Mouse (Mus musculus): ENCODE measurements around the gene Arv1.

The Arv1 gene

DNA sequence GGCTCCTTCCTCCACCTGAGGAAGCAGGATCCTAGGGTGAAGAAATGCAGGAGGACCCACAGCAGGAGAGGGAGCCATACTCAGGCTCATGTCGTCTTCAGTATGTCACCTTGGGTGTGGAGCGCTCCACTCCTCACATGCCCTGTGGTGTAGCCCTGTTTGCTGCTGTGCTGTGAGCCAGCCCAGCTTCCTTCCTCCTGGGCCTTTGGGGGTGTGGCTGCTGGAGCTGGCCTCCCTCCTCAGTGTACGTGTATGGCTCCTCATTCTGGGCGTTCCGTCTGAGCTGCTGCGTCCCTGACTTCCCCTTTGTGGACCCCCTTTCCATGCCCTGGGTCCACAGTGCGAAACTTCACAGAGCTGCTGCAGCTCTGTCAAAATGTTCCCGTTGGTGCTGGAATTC is 10.9 kb downstream of the Arv1 start:
- DNase-seq = no peak

DNA sequence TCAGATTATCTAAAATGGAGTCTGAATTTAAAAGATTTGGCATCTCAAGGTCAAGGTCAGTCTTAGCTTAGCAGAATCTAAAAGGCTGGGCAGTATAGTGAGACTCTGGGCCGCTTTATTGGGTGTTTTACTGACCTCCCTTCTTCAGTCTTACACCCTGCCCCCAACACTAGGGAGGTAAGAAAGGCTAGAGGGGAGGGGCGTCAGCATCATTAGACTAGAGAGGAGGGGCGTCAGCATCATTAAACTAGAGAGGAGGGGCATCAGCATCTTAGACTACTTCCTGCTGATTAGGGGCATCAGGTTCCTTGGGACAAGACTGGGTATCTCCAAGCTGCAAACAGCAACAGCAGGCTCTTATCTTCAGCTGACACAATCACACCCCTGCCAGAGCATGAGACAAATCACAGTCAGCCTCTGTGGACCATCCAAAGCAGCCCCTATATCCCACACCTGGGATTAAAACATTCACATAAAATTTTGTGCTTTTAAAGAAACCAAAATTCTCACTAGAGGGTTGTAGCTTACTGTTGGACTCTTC is 13.5 kb downstream of the Arv1 start:
- no peak for DNase-seq

DNA sequence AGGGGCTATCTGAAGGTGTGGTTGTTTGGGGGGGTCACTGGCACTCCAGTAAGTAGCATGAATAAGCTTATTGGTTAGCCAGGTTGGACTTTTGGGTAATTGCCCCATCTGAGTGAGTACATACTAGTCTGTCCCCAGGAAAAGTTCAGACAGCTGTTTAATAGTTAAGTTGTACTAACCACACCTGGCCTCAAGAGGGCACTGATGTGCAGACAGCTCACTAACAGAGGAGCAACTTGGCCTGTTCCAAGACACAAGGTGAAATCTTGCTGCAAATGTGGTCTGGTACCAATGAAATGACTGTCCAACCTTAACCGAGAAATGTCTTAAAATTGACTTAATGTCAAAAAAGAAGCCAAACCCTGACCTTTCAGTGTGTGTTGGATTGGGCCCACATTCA is 17.3 kb downstream of the Arv1 start:
- DNase-seq = no peak

DNA sequence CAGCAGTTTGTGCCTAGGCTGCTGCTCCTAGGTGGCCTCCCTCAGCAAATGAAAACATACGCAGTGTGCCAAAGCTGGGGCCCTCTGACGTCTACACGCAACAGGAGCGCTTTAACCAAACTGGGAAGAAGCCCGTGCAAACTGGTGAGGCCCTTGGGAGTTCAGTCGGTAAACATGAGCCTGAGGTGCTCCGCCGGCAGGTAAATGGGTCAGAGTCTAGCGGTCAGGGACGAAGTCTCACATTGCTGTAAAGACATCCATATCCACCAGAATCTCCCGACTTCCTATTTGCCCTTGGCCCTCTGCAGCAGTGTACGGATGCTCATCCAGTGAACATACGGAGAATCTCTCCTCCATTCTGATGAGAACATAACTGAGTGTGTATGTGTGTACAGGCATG is 24.7 kb downstream of the Arv1 start:
- DNase-seq = no peak

DNA sequence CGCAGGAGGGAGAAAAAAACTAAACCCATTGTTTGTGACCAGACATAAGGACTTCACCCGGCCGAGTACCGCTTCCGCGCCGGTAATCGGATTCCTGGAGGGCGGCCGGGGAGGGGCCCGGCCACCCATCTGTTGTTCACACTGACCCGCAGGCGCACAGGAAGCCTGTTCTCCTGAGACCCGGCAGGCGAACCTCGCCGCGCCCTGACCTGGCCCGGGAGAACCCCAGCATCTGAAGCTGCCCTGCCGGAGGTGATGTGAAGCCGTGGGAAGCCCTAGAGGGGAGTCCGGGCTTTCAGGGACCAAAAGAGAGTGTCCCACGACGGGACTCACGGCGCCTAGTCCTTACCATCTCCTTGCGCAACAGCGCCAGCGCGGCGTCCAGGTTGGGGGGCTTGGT is 29.3 kb downstream of the Arv1 start:
- no peak for DNase-seq

DNA sequence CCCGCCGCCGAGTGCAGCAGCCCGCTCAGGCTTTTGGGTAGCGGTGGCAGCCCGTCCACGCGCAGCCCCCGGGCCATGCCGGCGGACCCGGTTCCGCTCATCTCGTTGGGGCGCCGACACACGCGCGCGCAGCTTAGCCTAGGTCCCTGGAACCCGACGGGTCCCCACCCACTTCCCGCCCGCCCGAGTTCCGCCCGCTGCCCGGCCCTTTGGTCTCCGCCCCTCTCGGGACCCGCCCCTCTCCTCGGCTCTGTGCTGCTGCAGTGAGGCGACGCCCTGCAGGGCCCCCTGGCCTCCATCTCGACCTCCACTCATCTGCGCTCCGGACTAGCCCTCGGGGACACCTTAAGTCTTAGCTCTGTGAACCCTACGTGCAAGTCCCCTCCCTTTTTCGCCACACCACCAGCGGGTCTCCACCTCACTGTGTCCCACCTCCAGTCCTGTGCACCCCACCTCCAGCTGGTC is 29.8 kb downstream of the Arv1 start, which contains the start of gene Fam89a:
TSS of gene Fam89a (minus strand) at position 124 of the 465 bp plus-strand sequence.
- DNase-seq = no peak

DNA sequence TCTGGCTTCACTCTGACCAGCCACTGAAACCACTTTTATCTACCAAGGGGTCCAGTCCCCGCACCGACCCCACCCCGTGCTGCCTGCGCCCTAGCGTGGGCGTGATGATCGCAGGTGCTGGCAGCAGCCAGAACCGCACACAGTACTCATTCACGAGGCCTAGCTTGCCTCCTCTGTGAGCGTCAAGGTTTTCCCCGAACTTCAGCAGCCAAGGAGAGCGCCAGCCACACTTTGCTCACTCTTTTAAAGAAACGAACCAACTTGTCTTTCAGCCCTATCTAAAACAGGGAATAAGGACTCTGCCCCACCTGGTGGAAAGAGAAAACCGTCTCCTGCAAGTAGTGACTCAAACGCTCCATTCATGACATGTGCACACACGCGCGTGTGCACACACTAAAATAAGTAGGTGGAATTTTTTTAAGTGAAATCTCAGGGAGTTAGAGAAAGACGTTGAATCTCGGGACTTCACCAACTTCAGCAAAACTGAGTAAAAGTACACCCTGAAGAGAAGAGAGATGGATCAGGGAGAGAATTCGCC is 30.5 kb downstream of the Arv1 start:
- no peak for DNase-seq

DNA sequence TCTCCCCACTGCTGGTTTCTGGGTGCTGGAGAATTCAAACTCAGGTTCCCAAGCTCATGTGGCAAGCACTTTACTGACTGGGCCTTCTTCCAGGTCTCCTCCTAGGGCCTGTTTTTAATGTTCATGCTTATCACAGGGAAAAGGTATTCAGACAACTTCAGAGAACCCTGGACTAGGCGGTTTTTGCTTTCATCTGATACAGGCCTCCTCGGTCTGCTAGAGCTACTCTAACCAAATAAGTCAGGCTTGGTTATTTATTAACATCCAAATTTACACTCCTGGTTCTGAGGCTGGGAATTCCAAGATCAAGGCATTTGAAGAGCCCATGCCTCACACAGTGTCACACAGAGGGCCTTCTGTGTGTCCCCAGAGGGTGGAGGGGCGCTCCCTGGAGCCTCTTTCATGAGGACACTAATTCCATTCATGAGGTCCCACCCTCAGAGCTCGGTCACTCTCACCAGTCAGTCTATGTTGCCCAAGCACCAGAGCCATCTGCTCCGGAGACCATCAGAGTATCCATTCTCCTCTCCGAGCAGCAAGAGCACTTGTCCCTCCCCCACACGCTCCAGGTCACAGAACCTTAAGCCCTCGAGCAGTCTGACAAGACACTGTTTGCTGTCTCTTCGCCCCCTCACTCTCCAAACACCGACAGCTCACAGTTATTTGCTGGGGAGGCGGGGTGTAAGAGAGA is 32.3 kb downstream of the Arv1 start:
- no peak for DNase-seq

DNA sequence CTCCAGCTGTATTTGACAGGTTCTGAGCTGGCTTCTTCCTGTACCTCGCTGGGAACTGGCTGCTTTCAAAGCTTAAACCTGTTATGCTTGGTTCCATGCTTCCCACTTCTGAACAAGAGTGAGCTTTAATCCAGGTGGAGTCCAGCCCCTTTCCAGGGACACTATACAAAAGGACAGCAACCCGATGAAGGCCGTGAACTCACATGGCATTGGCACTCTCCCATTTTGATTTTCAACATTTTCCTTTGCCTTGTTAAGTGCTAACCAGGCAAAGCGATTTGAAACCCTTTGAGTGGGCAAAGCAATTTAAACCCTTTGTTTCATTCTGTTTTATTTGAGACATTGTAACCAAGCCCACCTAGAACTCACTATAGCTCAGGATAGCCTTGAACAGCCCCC is 32.9 kb downstream of the Arv1 start:
- no peak for DNase-seq

DNA sequence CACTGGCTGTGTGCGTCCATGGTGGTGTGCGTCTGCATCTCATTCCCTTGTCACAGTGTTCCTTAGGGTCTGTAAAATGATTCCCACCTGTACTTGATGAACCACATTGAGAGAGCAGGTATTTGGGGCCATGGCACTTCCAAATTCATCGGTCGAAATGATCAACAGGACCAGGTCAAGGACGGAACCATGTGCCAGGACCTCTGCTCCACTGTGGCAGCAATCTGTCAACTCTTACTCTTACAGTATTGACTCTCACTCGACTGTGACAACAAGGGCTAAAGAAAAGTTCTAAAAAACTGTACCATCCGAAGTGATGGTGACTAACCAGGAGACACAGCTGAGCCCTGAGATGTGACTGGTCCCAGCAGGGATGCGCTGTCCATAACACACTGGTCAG is 33.5 kb downstream of the Arv1 start:
- DNase-seq = no peak

DNA sequence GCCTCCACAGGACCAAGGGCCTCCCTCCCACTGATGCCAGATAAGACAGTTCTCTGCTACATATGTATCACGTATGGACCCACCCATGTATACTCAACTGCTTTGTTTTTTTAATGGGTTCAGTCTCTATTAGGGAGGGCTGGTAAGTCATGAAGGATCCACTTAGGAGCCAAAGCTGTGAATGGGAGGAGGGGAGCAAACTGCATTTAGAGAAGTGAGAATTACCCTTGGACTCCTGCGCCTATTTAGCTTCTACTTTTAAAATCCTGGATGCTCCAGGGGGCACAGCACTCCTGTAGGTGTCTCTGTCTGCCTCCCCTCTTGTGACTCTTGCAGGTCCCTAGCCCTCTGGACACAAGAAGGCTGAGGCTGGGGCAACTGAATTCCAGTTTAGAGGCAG is 34.2 kb downstream of the Arv1 start:
- no peak for DNase-seq

DNA sequence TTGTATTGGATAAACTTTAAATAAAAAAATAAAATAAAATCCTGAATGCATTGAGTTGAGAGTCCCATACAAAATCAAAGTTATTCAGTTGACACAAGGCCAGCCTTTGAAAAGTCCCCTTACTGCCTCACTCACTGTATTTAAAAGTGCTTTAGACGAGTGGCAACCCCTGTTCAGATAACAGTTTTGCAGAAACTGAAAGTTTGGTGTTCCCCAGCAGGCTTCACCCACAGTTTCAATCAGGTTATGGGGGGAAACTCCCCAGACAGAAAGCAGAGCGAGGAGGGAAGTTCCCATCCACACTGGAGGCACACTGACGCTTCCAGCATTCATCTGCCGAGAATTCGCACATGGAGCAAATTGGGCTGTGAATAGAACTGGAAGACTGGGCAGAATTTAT is 34.7 kb downstream of the Arv1 start:
- DNase-seq = no peak

DNA sequence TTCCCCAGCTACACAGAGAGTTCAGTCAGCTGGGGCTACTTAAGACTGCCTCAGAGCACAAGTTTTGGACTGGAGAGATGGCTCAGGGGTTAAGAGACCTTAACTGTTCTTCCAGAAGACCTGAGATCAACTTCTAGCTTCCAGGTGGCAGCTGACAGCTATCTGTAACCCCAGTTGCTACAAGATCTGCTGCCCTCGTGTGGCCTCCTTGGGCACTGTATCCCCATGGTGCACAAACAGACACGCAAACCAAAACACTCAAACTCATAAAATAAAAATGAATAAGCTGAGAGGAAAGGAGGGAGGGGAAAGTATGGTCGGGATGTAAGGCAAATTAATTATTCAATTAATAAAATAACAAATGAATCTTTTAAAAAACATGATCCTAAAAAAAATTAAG is 36.6 kb downstream of the Arv1 start:
- no peak for DNase-seq

DNA sequence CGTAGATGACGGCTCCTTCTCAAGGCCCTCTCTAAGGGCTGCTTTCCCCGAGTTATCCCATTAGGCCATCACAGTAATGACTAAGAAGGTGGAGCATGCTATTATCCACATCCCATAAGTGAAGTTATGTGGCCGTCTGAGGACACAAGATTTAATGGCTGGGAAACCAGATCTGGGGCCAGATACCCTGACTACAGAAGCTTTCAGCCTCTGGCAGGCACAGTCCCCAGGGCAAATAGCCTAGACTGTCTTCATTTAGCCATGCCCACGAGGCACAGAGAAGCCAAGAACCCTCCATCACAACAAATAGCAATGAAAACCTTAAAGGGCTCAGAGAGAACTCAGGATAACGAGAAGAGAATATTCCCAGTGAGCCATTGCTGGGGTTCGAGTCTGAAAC is 41.1 kb downstream of the Arv1 start:
- DNase-seq = no peak

DNA sequence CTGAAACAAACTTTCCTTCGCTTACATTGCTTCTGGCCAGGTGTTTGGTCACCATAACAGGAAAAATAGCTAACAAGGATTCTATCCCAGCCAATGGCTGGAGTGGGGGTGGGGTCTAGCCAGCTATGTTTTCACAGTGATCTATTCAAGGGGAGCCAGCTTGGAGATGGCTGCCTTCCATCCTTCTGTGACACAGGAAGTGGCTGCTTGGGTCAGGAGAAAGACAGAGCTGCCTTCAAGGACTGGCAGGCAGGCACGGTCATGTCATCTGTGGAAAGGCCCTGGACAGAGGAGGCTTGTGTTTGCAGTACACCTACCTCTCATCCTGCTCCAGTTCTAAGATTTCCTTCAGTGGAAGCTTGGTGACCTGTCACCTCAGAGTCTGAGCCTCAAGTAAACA is 50.5 kb downstream of the Arv1 start:
- no peak for DNase-seq

DNA sequence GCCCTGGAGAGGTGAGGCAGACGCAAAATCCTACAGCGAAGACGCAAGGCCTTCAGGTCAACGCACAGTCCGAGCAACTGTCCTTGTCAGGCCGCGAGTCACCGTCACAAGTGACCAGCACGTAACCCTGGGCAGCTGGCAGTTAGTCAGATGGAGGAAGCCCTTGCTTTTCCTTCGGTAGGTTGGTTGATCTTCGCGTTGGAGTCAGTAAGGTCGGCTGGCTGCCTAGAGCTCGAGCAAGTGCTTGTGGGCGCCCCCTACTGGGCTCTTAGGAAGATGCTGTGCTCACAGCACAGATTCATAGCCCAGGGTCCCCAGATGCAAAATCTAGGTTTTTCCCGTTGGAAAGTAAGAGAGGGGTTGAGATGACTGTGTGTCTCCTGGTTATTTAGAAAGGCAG is 53.8 kb downstream of the Arv1 start:
- DNase-seq = peak; percentile 76

DNA sequence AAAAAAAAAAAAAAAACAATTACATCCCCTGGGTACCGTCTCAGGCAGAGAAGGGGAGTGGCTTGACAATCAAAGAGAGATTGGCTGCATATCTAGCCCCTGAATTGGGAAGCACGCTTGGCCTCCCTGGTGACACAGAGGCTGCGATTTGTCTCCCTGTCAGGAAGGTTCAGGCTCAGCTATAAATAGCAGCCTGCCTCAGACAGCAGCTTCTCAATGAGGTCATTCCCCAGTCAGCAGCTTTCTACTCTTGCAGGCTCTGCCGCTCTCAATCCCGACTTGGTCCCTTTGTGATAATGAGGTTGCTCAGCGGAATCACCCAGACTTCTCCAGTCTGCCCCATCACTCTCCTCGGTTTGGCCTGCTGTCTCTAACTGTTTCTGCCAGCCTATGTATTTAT is 58.3 kb downstream of the Arv1 start:
- peak; percentile 78 for DNase-seq

DNA sequence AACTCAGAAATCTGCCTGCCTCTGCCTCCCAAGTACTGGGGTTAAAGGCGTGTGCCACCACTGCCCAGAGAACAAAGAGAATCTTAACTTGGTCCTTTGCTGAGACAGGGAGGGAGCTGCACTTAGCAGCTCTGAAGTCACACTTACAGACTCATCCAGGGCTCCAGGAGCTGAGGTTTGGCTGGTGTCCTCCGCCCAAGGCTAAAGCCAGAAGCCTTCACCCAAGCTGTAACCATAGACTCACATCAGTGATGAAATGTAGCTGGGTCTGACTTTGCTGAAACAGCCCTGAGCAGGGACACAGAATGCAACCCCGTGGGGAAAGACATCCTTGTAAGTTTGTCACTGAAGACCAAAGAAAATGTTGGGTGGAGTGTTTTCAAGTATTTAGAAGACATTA is 60.5 kb downstream of the Arv1 start:
- no peak for DNase-seq

DNA sequence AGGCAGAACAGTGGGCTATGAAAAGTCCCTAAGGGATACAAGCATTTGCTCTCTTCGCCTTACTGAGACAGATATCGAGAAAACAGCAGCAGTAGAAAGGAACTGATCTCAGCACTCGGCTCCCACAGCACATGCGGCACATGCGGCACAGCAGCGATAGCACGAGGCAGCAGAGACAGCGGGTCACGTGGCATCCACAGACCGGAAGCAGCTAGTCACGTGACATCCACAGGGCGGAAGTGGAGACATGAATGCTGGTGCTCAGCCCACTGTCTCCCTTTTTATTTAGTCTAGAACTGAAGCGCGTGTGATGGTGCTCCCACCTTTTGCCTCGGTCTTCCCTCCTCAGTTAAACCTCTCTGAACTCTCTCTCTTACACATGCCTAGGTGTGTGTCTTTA is 61.3 kb downstream of the Arv1 start:
- DNase-seq = no peak

Data from cerebellum, adult 11-12 months (tissue).